Mouse (Mus musculus) midbrain, postnatal 0 days (tissue): ENCODE measurements around the gene Filip1l. TPM values are rescaled to one million over a fixed set of nuclear protein-coding genes. Genes with fewer than 3 reads are reported as not detected.

Experiments
- ATAC-seq: fragments of 200-750 bp; cut with Nextera tagmentation; 2 replicates; pipeline ENCODE4 v1.8.0; 2017; ENCODE audit warnings: moderate number of reproducible peaks, mild to moderate bottlenecking, moderate TSS enrichment, moderate library complexity; ENCODE audit not compliant: low FRiP score
- DNase-seq: peaks from one replicate; pipeline ENCODE4 v3.0.0-alpha.2; 2015; ENCODE audit warnings: low spot score
- H3K27ac ChIP-seq: fragments of 300-500 bp; sonication (generic); 2 replicates; pipeline ENCODE4 v1.5.1; 2014; ENCODE audit warnings: low read depth, mild to moderate bottlenecking, low read length, mixed read lengths
- H3K27me3 ChIP-seq: fragments of 300-500 bp; sonication (generic); 2 replicates; pipeline ENCODE4 v1.6.1; 2014; ENCODE audit warnings: low read length, control low read depth, mixed read lengths; ENCODE audit not compliant: insufficient read depth
- H3K36me3 ChIP-seq: fragments of 300-500 bp; sonication (generic); 2 replicates; pipeline ENCODE4 v1.6.1; 2014; ENCODE audit warnings: low read length, control low read depth, mixed read lengths; ENCODE audit not compliant: insufficient read depth
- H3K4me1 ChIP-seq: fragments of 300-500 bp; sonication (generic); 2 replicates; pipeline ENCODE4 v1.6.1; 2014; ENCODE audit warnings: mild to moderate bottlenecking, control low read depth, antibody characterized with exemption, low read length, mixed read lengths; ENCODE audit not compliant: insufficient read depth
- H3K4me2 ChIP-seq: fragments of 300-500 bp; sonication (generic); 2 replicates; pipeline ENCODE4 v1.6.1; 2014; ENCODE audit warnings: low read depth, mild to moderate bottlenecking, low read length, mixed read lengths; ENCODE audit not compliant: poor library complexity, severe bottlenecking
- H3K4me3 ChIP-seq: fragments of 300-500 bp; sonication (generic); 2 replicates; pipeline ENCODE4 v1.5.1; 2014; ENCODE audit warnings: low read depth, mild to moderate bottlenecking, low read length, moderate library complexity
- H3K9ac ChIP-seq: fragments of 300-500 bp; sonication (generic); replicated peaks from 2 replicates; pipeline ENCODE4 v1.6.1; 2014; ENCODE audit warnings: mild to moderate bottlenecking, low read length, moderate library complexity, mixed read lengths; ENCODE audit not compliant: poor library complexity, severe bottlenecking
- H3K9me3 ChIP-seq: fragments of 300-500 bp; sonication (generic); 2 replicates; pipeline ENCODE4 v1.6.1; 2016; ENCODE audit warnings: low read length, control low read depth
- CTCF ChIP-seq: IDR thresholded peaks from 2 replicates; pipeline ENCODE4 v1.5.1; 2016; ENCODE audit warnings: antibody characterized with exemption, mild to moderate bottlenecking
- WGBS: fragments of 180-500 bp; shearing (Covaris S2); extraction: QIAGEN DNeasy Blood & Tissue Kit; methylation state at CpG from one replicate; pipeline ENCODE4 v1.1.7; 2014; 5-methylcytosine and 5-hydroxymethylcytosine counted together
- polyA plus RNA-seq: library from polyadenylated mRNA; unstranded; fragments of >200 nt; fragmentation: Nextera tagmentation; extraction: Ambion mirVana; gene quantifications from 2 replicates; pipeline ENCODE4 v1.2.1, GENCODE M21; 2015
- total RNA-seq: library from RNA; depleted of rRNA; stranded (reverse); fragments of >200 nt; gene quantifications from 2 replicates; pipeline ENCODE4 v1.2.3, GENCODE M21; 2014

Gene Filip1l
- total and polyA plus RNA-seq, 2 experiments from 2014 or later, result 1.9 to 2.2 TPM

DNA sequence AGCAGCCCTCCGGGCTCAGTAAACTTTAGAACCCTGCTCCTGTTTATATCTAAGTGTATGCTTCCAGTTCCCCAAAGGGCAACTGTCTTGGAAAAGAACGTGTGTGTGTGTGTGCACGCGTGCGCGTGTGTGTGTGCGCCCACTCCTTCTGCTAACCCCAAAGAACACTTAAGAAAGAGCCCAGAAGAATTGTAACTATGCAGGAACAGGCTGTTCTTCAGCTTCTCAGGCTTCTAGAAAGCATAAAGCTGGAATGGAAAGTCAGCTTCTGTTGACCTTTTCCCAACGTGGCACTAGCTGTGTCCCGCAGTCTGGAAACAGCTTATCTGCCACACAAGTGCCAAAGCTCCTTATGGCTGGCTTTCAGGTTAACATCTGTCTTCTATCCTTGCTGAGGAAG is 37.9 kb upstream of the Filip1l start:
- ATAC-seq (no peak), DNase-seq (no peak)
- Histone ChIP-seq H3K9ac (no peak overlapping the region), H3K9me3 (no peaks in the 10 kb centered on the region), H3K4me2 (no peak overlapping the region), H3K36me3 (no peaks in the 10 kb centered on the region), H3K4me3 (no peak overlapping the region), H3K27me3 (no peaks in the 10 kb centered on the region), H3K4me1 (no peaks in the 10 kb centered on the region), H3K27ac (no peak overlapping the region)
- no peak for TF ChIP-seq CTCF
- whole genome bisulfite sequencing, result 94% methylated on average over 9 of the region's 9 CpGs

DNA sequence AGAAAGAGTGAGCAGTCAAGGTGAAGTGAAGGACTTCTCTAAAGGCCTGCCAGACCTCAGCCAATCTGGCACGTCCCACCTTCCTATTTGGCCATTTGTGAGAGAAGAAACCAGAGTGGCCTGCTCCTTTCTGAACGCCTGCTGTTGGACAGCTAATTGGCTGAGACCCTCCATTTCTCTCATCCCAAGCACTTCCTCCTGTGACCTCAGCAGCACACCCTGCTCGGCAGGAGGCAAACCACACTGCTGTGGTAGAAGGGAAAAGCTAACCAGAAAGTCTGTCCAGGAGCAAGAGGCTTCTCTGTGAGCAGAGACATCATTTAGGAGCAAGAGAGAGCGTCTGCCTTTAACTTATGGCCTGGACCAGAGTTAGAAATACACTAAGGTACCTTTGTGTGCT is 35.8 kb upstream of the Filip1l start:
- DNase-seq (no peak), ATAC-seq (no peak)
- no peaks in the 10 kb centered on the region for H3K4me1 ChIP-seq
- no peak overlapping the region for H3K27ac ChIP-seq
- H3K9ac ChIP-seq, result no peak overlapping the region
- WGBS, result 86% methylated on average over 4 of the region's 4 CpGs
- H3K36me3 ChIP-seq, result no peaks in the 10 kb centered on the region
- no peaks in the 10 kb centered on the region for H3K9me3 ChIP-seq
- H3K4me2 ChIP-seq, result no peak overlapping the region
- no peak for TF ChIP-seq CTCF
- no peaks in the 10 kb centered on the region for H3K27me3 ChIP-seq
- no peak overlapping the region for H3K4me3 ChIP-seq

GRCm38 (mm10) chr16:57317882-57318636 is 34.8 kb upstream of the Filip1l start:
- Histone ChIP-seq H3K9me3 (no peaks in the 10 kb centered on the region), H3K9ac (no peak overlapping the region), H3K36me3 (no peaks in the 10 kb centered on the region), H3K4me2 (no peak overlapping the region), H3K4me3 (no peak overlapping the region), H3K27ac (no peak overlapping the region), H3K4me1 (no peaks in the 10 kb centered on the region), H3K27me3 (no peaks in the 10 kb centered on the region)
- 68% methylated on average over 13 of the region's 13 CpGs for WGBS
- no peak for TF ChIP-seq CTCF
- DNase-seq, result no peak
- ATAC-seq, result no peak

DNA sequence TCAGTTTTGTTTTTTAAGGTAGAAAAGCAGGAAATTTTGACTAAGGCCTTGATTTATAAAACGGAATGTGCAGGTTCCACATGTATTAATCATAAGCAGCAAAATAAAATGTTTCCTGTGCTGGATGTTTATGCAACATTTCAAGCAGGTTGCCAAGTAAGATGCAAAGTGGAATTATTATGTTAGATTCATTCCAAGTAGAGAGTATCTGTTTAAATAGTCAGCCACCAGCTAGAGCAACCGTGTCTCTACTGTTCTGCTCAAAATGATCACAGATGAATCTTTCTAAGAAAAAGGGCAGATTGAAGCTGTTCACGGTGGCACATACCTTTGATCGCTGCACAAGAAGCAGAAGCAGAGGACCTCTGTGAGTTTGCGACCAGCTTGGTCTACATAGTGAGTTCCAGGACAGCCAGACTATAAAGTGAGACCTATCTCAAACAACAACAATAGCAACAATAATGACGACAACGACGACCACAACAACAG is 34.2 kb upstream of the Filip1l start:
- H3K4me2 ChIP-seq, result no peak overlapping the region
- no peaks in the 10 kb centered on the region for H3K27me3 ChIP-seq
- DNase-seq, result no peak
- no peak overlapping the region for H3K27ac ChIP-seq
- no peak overlapping the region for H3K9ac ChIP-seq
- no peaks in the 10 kb centered on the region for H3K4me1 ChIP-seq
- ATAC-seq, result no peak
- WGBS, result 82% methylated on average over 8 of the region's 8 CpGs
- no peak overlapping the region for H3K4me3 ChIP-seq
- no peaks in the 10 kb centered on the region for H3K36me3 ChIP-seq
- no peaks in the 10 kb centered on the region for H3K9me3 ChIP-seq
- no peak for TF ChIP-seq CTCF

DNA sequence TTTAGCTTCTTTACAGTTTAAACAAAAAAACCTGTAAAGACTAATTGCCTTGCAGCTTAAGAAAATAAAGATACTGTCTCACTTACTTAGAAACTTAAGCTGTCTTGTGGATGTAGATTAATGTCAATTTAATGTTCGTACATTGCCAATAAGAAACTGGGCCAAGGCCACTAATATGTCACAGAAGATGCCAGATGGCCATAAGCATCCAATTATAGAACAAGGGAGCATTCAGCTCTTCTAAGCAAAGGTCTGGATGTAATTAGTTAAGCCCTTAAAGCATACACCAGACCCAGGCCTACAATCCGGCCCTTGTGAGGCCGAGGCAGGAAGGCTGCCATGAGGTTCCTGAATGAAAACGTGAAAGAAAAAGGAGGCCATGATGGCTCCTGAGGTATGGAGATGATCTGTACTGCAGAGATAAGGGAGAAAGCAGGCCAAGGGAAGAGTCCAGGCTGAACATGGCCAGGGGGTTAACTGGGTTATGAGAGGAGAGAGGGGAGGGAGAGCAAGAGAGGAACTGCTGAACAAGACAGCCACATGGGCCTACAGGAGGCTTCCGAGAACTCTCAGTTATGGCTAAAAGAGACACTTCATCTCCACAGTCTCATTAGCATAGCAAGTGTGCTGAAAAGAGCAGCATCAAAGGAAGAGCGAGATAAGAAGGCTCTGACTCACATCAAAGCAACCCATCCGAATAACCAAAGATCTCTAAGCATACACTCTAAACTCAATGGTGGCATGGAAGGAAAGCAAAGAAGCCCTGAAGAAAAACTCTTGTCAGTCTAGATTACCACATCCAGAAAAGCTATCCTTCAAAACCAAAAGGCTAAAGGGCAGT is 33.4 kb upstream of the Filip1l start:
- Histone ChIP-seq H3K4me2 (no peak overlapping the region), H3K4me3 (no peak overlapping the region), H3K27me3 (no peaks in the 10 kb centered on the region), H3K36me3 (no peaks in the 10 kb centered on the region), H3K9ac (no peak overlapping the region), H3K9me3 (no peaks in the 10 kb centered on the region), H3K4me1 (no peaks in the 10 kb centered on the region), H3K27ac (no peak overlapping the region)
- 64% methylated on average over 7 of the region's 7 CpGs for WGBS
- no peak for DNase-seq
- no peak for ATAC-seq
- TF ChIP-seq CTCF, result no peak

GRCm38 (mm10) chr16:57326996-57327395 is 25.9 kb upstream of the Filip1l start:
- Histone ChIP-seq H3K4me2 (no peak overlapping the region), H3K9me3 (no peaks in the 10 kb centered on the region), H3K4me3 (no peak overlapping the region), H3K9ac (no peak overlapping the region), H3K4me1 (no peaks in the 10 kb centered on the region), H3K27ac (no peak overlapping the region), H3K27me3 (no peaks in the 10 kb centered on the region), H3K36me3 (no peaks in the 10 kb centered on the region)
- no peak for TF ChIP-seq CTCF
- no peak for ATAC-seq
- no peak for DNase-seq
- 78% methylated on average over 7 of the region's 7 CpGs for WGBS
